Mouse (Mus musculus): ENCODE data around the gene Ppat.

DNA sequence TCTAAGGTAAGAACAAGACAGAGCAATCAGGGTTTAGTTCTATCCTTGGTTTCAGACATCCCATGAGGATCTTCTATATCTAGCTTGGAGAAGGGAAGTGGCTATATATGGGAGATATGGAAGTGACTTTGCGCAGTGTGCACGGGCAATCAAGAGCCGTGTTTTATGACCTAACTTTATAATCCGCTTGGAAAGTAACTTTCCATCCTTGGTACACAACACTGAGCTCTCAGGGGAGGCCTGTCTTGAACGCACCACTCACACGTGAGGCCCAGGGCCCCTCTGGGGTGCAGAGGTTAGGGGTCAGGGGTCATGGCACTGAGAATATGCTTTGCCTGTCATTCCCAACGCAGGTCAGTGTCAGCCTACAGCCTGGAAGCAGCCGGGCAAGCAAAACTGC lies 84.6 kb downstream of the Ppat start:
- TF ChIP-seq POLR2A (IDR thresholded peaks at IDR 0.05; ENCODE audit: borderline replicate concordance, extremely low read depth, low read depth, low read length): no peak
- TF ChIP-seq CTCF (IDR thresholded peaks at IDR 0.05; ENCODE audit: insufficient read depth, low read length): no peak
